Mouse (Mus musculus): ENCODE measurements around the gene Acox3.

GRCm38 (mm10) chr5:35621114-35621513 is 38.3 kb downstream of the Acox3 start:
- no peak for TF ChIP-seq POLR2A (IDR thresholded peaks at IDR 0.05; ENCODE audit: extremely low read depth, insufficient read depth, low read length)
- TF ChIP-seq CTCF (IDR thresholded peaks at IDR 0.05; ENCODE audit: extremely low read depth, insufficient read depth, low read length): no peak
